Mouse (Mus musculus): ENCODE data around the gene Orm1. TPM values are rescaled to one million over a fixed set of nuclear protein-coding genes. Genes with fewer than 3 reads are reported as not detected.

Orm1 gene
- polyA plus RNA-seq (2017; shearing (Covaris generic)), result not detected

GRCm38 (mm10) chr4:63344295-63344694 is at the start of gene Orm1:
Gene Orm1, plus strand, starts transcription at chr4:63344560.

GRCm38 (mm10) chr4:63355877-63356665 is 11.7 kb downstream of the Orm1 start, which contains the start of gene Orm3:
Gene Orm3, plus strand, starts transcription at chr4:63356162.

GRCm38 (mm10) chr4:63362150-63362549 is 17.8 kb downstream of the Orm1 start, which contains the start of gene Orm2:
Gene Orm2, plus strand, starts transcription at chr4:63362449.

Other genes starting within 250 kb of the Orm1 start
- gene Ambp, start 189.8 kb upstream of the Orm1 start, polyA plus RNA-seq (2017; shearing (Covaris generic)), result not detected
- not detected for gene Kif12, start 172.4 kb upstream of the Orm1 start, polyA plus RNA-seq (2017; shearing (Covaris generic))
- 0.61 TPM for gene Col27a1, start 130.6 kb upstream of the Orm1 start, polyA plus RNA-seq (2017; shearing (Covaris generic))
- 0.61 TPM for gene Orm3, start 11.6 kb downstream of the Orm1 start, polyA plus RNA-seq (2017; shearing (Covaris generic))
- 0.49 TPM for gene Orm2, start 17.9 kb downstream of the Orm1 start, polyA plus RNA-seq (2017; shearing (Covaris generic))
- 483 TPM for gene Akna, start 58.8 kb downstream of the Orm1 start, polyA plus RNA-seq (2017; shearing (Covaris generic))
- gene Whrn, start 151.4 kb downstream of the Orm1 start, polyA plus RNA-seq (2017; shearing (Covaris generic)), result 1.1 TPM
- 149 TPM for gene Atp6v1g1, start 200.2 kb downstream of the Orm1 start, polyA plus RNA-seq (2017; shearing (Covaris generic))
- gene Tmem268, start 214.2 kb downstream of the Orm1 start, polyA plus RNA-seq (2017; shearing (Covaris generic)), result 30.0 TPM